Mouse (Mus musculus) hindbrain, embryonic 11.5 days (tissue): ENCODE measurements at regions not wholly inside any gene's neighbourhood (a gene's known extent, or its start where the extent isn't known, plus 50 kb on each side); places are given as distances from the start of the nearest gene placed in this dataset.

Experiments used
- ATAC-seq: fragments of 200-750 bp; cut with Nextera tagmentation; 2 replicates; pipeline ENCODE4 v1.8.0; 2017; ENCODE audit warnings: mild to moderate bottlenecking, moderate TSS enrichment, moderate library complexity; ENCODE audit not compliant: low FRiP score
- DNase-seq: peaks from one replicate; pipeline ENCODE4 v3.0.0-alpha.2; 2015; ENCODE audit warnings: low spot score
- H3K27ac ChIP-seq: fragments of 300-500 bp; sonication (generic); 2 replicates; pipeline ENCODE4 v1.5.1; 2014; ENCODE audit warnings: mild to moderate bottlenecking, low read depth, low read length
- H3K27me3 ChIP-seq: fragments of 300-500 bp; sonication (generic); 2 replicates; pipeline ENCODE4 v1.6.1; 2014; ENCODE audit warnings: mild to moderate bottlenecking, low read length, moderate library complexity, mixed read lengths; ENCODE audit not compliant: control insufficient read depth, insufficient read depth
- H3K36me3 ChIP-seq: fragments of 300-500 bp; sonication (generic); 2 replicates; pipeline ENCODE4 v1.6.1; 2014; ENCODE audit warnings: mild to moderate bottlenecking, low read length, moderate library complexity, mixed read lengths; ENCODE audit not compliant: control insufficient read depth, insufficient read depth
- H3K4me1 ChIP-seq: fragments of 300-500 bp; sonication (generic); replicated peaks from 2 replicates; pipeline ENCODE4 v1.6.1; 2014; ENCODE audit warnings: low read length, mixed read lengths; ENCODE audit not compliant: control insufficient read depth, insufficient read depth
- H3K4me2 ChIP-seq: fragments of 300-500 bp; sonication (generic); replicated peaks from 2 replicates; pipeline ENCODE4 v1.6.1; 2014; ENCODE audit warnings: mild to moderate bottlenecking, low read depth, low read length
- H3K4me3 ChIP-seq: fragments of 300-500 bp; sonication (generic); 2 replicates; pipeline ENCODE4 v1.5.1; 2014; ENCODE audit warnings: low read depth, low read length
- H3K9ac ChIP-seq: fragments of 300-500 bp; sonication (generic); 2 replicates; pipeline ENCODE4 v1.6.1; 2014; ENCODE audit warnings: low read depth, low read length
- H3K9me3 ChIP-seq: fragments of 300-500 bp; sonication (generic); 2 replicates; pipeline ENCODE4 v1.6.1; 2016; ENCODE audit warnings: low read length; ENCODE audit not compliant: control insufficient read depth
- WGBS: fragments of 180-500 bp; shearing (Covaris S2); extraction: QIAGEN DNeasy Blood & Tissue Kit; methylation state at CpG from one replicate; pipeline ENCODE4 v1.1.7; 2014; 5-methylcytosine and 5-hydroxymethylcytosine counted together

DNA sequence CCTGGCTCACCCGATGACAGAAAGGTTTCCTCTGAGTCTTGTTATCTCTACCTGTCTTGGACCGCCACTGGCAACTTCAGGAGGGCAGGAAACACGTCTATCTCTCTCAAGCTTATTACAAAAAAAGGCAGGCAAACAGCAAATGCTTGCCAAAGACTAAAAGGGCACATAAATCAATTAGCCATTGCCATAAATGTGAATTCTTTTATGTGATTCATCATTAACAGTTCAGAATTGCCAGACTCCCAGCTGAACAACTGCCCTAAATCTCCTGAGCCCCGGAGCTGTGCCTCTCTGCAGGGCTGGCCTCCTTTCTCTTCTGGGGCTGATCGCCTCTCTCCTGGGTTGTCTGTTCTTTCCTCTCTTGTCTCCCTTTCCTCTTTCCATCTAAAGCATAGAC, 164.6 kb upstream of the Hmga2 start:
- Histone ChIP-seq H3K4me1 (no peaks in the 10 kb centered on the region), H3K4me2 (no peak overlapping the region), H3K4me3 (no peak overlapping the region), H3K9ac (no peak overlapping the region), H3K9me3 (no peaks in the 10 kb centered on the region), H3K27ac (no peak overlapping the region), H3K27me3 (no peaks in the 10 kb centered on the region), H3K36me3 (no peaks in the 10 kb centered on the region)
- WGBS: 74% methylated on average over 5 of the region's 5 CpGs
- ATAC-seq: no peak
- no peak for DNase-seq

DNA sequence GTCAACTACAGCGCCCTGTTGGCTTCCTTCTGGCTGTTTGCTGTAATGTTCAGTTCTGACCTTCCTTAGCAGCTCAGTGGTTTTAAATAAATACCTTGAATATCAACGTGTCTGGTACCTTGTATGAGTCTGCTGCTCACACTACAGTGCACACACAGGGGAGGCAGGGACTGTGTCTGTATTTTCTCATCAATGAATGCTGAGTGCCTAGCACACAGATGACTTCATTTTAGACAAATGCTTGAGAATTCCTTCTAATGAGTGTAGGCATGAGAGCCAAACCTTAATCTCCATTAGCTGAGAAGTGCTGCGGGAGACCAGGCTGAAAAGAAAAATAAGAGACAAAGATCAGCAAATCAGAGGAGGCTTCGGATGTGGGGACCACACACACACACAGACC, 162.0 kb upstream of the Hmga2 start:
- Histone ChIP-seq H3K27me3 (no peaks in the 10 kb centered on the region), H3K4me3 (no peak overlapping the region), H3K9me3 (no peaks in the 10 kb centered on the region), H3K27ac (no peak overlapping the region), H3K4me2 (no peak overlapping the region), H3K4me1 (no peaks in the 10 kb centered on the region), H3K36me3 (no peaks in the 10 kb centered on the region), H3K9ac (no peak overlapping the region)
- WGBS: 53% methylated on average over 4 of the region's 4 CpGs
- no peak for DNase-seq
- no peak for ATAC-seq

DNA sequence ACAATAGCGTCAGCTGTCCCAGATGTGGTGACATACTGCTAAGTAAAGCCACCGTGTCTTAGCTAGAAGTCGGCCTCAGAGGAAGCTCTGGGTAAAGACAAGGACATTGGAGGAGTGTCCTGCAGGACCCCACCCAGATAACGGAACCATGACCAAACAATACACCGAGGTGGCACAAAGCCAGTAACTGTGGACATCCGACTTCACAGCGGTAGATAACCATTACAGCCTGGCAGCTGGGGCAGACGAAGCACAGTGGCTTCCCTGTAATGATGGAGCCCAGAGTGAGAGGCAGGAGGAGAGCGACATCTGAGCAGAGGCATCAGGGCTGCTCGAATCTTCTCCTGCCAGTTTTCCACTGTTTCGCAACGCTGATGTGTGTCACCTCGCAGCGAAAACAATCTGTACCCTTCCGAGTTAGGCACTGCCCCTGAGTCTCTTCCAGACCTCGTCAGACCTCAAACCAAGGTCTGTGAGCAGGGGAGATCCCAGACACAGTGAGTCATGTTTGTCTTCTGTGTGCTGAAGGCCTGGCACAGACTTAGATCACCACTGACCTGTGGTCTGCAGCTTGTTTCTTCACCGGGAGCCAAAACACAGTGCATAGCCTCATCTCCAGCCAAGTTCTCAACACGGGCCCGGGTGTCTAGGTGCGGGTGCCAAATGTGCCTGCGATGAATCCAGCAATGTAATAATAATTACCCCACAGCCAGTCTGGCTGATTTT, 159.7 kb upstream of the Hmga2 start:
- no peak overlapping the region for H3K27ac ChIP-seq
- H3K4me1 ChIP-seq: no peaks in the 10 kb centered on the region
- H3K4me2 ChIP-seq: no peak overlapping the region
- DNase-seq (no peak), ATAC-seq (no peak)
- H3K9ac ChIP-seq: no peak overlapping the region
- no peaks in the 10 kb centered on the region for H3K36me3 ChIP-seq
- H3K9me3 ChIP-seq: no peaks in the 10 kb centered on the region
- no peak overlapping the region for H3K4me3 ChIP-seq
- WGBS: 86% methylated on average over 21 of the region's 21 CpGs
- no peaks in the 10 kb centered on the region for H3K27me3 ChIP-seq

DNA sequence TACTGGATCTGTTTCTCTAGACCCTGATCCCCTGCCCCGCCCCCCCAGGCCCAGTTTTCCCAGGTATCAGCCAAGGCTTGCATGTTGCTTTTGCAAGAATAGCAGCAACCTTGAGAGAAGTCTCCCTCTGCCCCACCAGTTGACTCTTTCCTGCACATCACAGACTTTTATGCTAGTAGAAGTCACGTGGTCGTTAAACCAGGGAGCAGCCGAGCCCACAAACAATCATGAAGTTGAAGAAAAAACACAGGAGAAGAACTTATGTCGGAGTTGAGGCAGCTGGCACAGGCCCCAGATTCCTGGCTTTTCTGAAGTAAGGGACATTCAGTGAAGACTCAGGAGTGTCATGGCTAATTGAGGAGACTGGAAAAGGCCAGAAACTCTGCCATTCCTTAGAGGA, 158.9 kb upstream of the Hmga2 start:
- Histone ChIP-seq H3K36me3 (no peaks in the 10 kb centered on the region), H3K27me3 (no peaks in the 10 kb centered on the region), H3K4me1 (no peaks in the 10 kb centered on the region), H3K27ac (no peak overlapping the region), H3K4me3 (no peak overlapping the region), H3K9me3 (no peaks in the 10 kb centered on the region), H3K4me2 (no peak overlapping the region), H3K9ac (no peak overlapping the region)
- DNase-seq (no peak), ATAC-seq (no peak)
- WGBS: 85% methylated on average over 5 of the region's 5 CpGs

DNA sequence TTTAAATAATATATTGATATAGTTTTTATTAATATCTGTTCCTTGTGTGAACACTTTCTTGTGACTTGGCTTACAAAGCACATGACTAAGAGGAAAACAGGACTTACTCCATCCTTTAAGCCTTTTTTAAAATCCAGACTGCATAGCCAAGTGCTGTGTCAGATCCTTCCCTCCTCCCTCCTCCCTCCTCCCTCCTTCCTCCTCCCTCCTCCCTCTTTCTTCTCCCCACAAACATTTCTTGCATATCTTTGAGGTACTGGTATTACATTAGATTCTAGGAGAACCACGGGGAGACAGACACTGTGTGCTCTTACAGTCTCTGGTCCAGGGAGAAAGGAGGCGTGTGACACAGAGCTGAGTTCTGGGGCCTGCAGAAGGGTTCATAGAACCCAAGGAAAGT, 155.8 kb upstream of the Hmga2 start:
- no peak for DNase-seq
- no peak overlapping the region for H3K4me2 ChIP-seq
- no peak overlapping the region for H3K4me3 ChIP-seq
- no peaks in the 10 kb centered on the region for H3K9me3 ChIP-seq
- H3K27me3 ChIP-seq: no peaks in the 10 kb centered on the region
- H3K4me1 ChIP-seq: no peaks in the 10 kb centered on the region
- no peaks in the 10 kb centered on the region for H3K36me3 ChIP-seq
- WGBS: 61% methylated on average over 2 of the region's 2 CpGs
- ATAC-seq: no peak
- no peak overlapping the region for H3K9ac ChIP-seq
- H3K27ac ChIP-seq: no peak overlapping the region

DNA sequence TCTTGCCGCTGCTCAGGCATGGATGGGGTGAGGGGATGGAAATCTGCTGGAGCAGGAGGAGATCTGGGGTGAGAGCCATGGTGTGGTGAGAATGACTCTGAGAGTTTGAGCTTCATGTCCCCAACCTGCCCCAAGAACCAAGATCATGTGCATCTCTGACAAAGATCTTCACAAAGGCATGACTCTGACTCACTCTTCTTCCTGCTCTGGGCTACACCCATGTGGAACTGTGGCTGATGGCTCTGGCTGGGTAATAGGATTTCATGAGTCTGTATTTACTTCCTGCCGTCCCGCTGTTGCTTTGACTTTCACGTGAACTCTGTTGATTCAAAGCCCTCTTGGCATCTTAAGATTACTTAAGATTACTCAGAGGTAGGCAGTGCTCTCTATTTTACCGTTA, 151.8 kb upstream of the Hmga2 start:
- ATAC-seq: no peak
- WGBS: 82% methylated on average over 5 of the region's 5 CpGs

DNA sequence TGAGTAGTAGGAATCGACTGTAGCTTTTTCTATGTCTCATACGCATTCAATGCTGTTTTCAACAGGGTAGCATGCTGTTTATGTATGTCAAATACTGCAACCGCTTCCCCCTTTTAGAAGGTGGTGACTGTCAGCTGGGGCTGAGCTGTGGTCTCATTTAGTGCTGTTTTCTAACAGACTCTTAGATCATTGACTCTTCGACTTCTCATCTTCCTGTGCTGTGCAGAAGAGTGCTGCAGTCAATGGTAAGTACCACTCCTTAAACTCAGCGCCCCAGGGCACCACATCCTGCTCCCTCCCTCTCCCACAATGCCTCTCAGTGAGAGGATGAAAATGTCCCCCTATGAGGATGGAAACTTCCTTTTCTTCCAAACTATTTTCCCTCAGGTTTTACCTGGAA, 149.2 kb upstream of the Hmga2 start:
- H3K9ac ChIP-seq: no peak overlapping the region
- 84% methylated on average over 5 of the region's 5 CpGs for WGBS
- no peaks in the 10 kb centered on the region for H3K4me1 ChIP-seq
- no peak for DNase-seq
- no peaks in the 10 kb centered on the region for H3K36me3 ChIP-seq
- H3K27me3 ChIP-seq: no peaks in the 10 kb centered on the region
- no peak overlapping the region for H3K4me2 ChIP-seq
- no peak for ATAC-seq
- no peak overlapping the region for H3K27ac ChIP-seq
- H3K9me3 ChIP-seq: no peaks in the 10 kb centered on the region
- H3K4me3 ChIP-seq: no peak overlapping the region

More for the DNA sequence above, 151.8 kb upstream of the Hmga2 start:
- H3K36me3 ChIP-seq: no peaks in the 10 kb centered on the region
- DNase-seq: no peak
- H3K27ac ChIP-seq: no peak overlapping the region
- H3K4me3 ChIP-seq: no peak overlapping the region
- H3K27me3 ChIP-seq: no peaks in the 10 kb centered on the region
- no peaks in the 10 kb centered on the region for H3K4me1 ChIP-seq
- no peak overlapping the region for H3K9ac ChIP-seq
- H3K9me3 ChIP-seq: no peaks in the 10 kb centered on the region
- H3K4me2 ChIP-seq: no peak overlapping the region

DNA sequence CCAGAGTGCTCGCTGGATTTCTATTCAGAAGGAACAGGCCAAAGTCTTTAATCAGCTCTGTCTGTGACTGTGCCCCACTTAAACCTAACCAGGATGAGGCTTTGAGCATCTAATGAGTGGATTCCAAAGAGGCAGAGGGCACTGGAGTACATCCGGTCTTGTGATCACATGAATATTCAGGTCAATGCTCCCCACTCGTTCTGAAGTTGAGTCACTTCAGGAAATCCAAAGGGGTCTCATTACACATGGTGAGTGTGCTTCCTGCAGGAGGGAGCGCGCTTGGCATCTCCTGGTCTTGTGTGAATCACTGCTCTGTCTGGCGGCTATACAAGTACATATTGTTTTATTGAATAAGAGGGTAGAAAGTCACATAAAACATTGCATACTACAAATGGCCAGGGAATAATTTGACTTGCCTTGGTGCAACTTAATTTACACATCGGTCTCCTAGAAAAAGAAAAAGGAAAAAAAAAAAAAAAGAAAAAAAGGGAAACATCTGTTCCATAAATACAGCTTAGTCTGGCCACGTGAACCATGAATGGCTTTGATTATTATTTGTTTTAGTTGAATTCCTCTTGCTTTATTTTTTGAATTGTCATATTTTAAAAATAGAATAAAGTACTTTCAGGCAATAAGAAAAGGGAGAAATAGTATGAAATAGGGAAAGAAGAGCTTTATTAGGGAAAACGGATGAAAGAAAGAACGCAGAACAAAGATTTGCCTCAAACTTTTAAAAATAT, 148.1 kb upstream of the Hmga2 start:
- H3K4me1 ChIP-seq: no peaks in the 10 kb centered on the region
- no peak overlapping the region for H3K27ac ChIP-seq
- no peaks in the 10 kb centered on the region for H3K9me3 ChIP-seq
- H3K4me2 ChIP-seq: no peak overlapping the region
- H3K27me3 ChIP-seq: no peaks in the 10 kb centered on the region
- H3K36me3 ChIP-seq: no peaks in the 10 kb centered on the region
- 66% methylated on average over 10 of the region's 10 CpGs for WGBS
- H3K9ac ChIP-seq: no peak overlapping the region
- DNase-seq (no peak), ATAC-seq (no peak)
- H3K4me3 ChIP-seq: no peak overlapping the region

DNA sequence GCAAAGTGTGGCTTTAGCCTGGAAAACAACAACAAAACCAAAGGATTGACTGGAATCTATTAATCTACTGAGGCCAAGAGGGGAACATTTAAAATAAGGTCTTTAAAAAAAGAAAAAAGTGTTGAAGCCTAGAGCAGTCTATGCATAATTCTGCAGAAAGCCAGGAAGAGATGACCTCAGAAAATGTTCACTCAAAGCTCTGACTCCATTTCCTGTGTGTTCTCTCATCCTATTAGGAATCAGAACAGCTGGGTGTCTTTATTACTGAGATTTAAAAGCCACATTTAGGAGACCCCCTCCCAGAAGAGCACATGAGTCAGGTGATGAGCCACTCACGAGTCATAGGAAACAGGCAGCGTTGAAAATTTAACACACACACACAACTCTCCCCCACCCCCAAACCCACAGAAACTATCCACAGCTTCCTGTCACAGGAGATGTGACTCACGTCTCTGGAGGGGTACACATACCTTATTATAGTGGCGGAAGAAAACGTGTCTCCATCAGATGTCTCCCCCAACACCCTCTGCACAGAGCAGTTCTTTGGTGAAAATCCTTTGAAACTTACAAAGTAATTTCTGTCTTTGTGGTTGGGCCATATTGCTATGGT, 140.2 kb upstream of the Hmga2 start:
- no peaks in the 10 kb centered on the region for H3K9me3 ChIP-seq
- no peak overlapping the region for H3K4me3 ChIP-seq
- ATAC-seq (no peak), DNase-seq (no peak)
- no peaks in the 10 kb centered on the region for H3K4me1 ChIP-seq
- H3K36me3 ChIP-seq: no peaks in the 10 kb centered on the region
- WGBS: 75% methylated on average over 5 of the region's 5 CpGs
- no peaks in the 10 kb centered on the region for H3K27me3 ChIP-seq
- no peak overlapping the region for H3K4me2 ChIP-seq
- no peak overlapping the region for H3K27ac ChIP-seq
- H3K9ac ChIP-seq: no peak overlapping the region
